Mouse (Mus musculus) E14TG2a.4 (cell line): Measurements from ENCODE around the gene Acot6.

Experiments used
- CTCF ChIP-seq: conservative IDR thresholded peaks from 2 replicates; pipeline ENCODE4 v1.5.1; 2014; ENCODE audit warnings: low read length
- NANOG ChIP-seq: IDR thresholded peaks from 2 replicates; pipeline ENCODE4 v1.6.1; 2014; ENCODE audit warnings: borderline replicate concordance, low read length, mixed read lengths

- no peak for TF ChIP-seq CTCF
- no peak for TF ChIP-seq NANOG
These were observed 55.0 kb downstream of the Acot6 start for GRCm38 (mm10) chr12:84155523-84155871.
